Mouse (Mus musculus) forebrain, embryonic 14.5 days (tissue): ENCODE results near the gene Lztr1. TPM values are rescaled to one million over a fixed set of nuclear protein-coding genes. Genes with fewer than 3 reads are reported as not detected.

Experiments
- ATAC-seq: fragments of 200-750 bp; cut with Nextera tagmentation; 2 replicates; pipeline ENCODE4 v1.8.0; 2017; ENCODE audit warnings: mild to moderate bottlenecking, moderate library complexity
- DNase-seq: peaks from one replicate; pipeline ENCODE4 v3.0.0-alpha.2; 2015; ENCODE audit warnings: low spot score
- H3K27ac ChIP-seq: fragments of 300-500 bp; sonication (generic); 2 replicates; pipeline ENCODE4 v1.5.1; 2014; ENCODE audit warnings: low read depth, mild to moderate bottlenecking, control low read depth, low read length, moderate library complexity
- H3K27me3 ChIP-seq: fragments of 300-500 bp; sonication (generic); replicated peaks from 2 replicates; pipeline ENCODE4 v1.6.1; 2014; ENCODE audit warnings: low read length, control low read depth, mixed read lengths; ENCODE audit not compliant: control insufficient read depth, insufficient read depth
- H3K36me3 ChIP-seq: fragments of 300-500 bp; sonication (generic); 2 replicates; pipeline ENCODE4 v1.6.1; 2014; ENCODE audit warnings: low read length, control low read depth; ENCODE audit not compliant: control insufficient read depth, insufficient read depth
- H3K4me1 ChIP-seq: fragments of 300-500 bp; sonication (generic); 2 replicates; pipeline ENCODE4 v1.6.1; 2014; ENCODE audit warnings: antibody characterized with exemption, low read length, control low read depth; ENCODE audit not compliant: control insufficient read depth, insufficient read depth
- H3K4me2 ChIP-seq: fragments of 300-500 bp; sonication (generic); 2 replicates; pipeline ENCODE4 v1.6.1; 2014; ENCODE audit warnings: mild to moderate bottlenecking, control low read depth, low read length
- H3K4me3 ChIP-seq: fragments of 300-500 bp; sonication (generic); 2 replicates; pipeline ENCODE4 v1.5.1; 2014; ENCODE audit warnings: low read depth, low read length, control low read depth
- H3K9ac ChIP-seq: fragments of 300-500 bp; sonication (generic); 2 replicates; pipeline ENCODE4 v1.6.1; 2014; ENCODE audit warnings: mild to moderate bottlenecking, low read length, control low read depth, moderate library complexity
- H3K9me3 ChIP-seq: fragments of 300-500 bp; sonication (generic); replicated peaks from 2 replicates; pipeline ENCODE4 v1.6.1; 2016; ENCODE audit warnings: low read length, control low read depth, mixed read lengths; ENCODE audit not compliant: control insufficient read depth
- WGBS: fragments of 180-500 bp; shearing (Covaris S2); extraction: QIAGEN DNeasy Blood & Tissue Kit; methylation state at CpG from one replicate; pipeline ENCODE4 v1.1.7; 2014; 5-methylcytosine and 5-hydroxymethylcytosine counted together
- polyA plus RNA-seq: library from polyadenylated mRNA; unstranded; fragments of >200 nt; fragmentation: Nextera tagmentation; extraction: Ambion mirVana; gene quantifications from 2 replicates; pipeline ENCODE4 v1.2.1, GENCODE M21; 2014

The Lztr1 gene
- 87.6 and 91.9 TPM in 2 replicates for polyA plus RNA-seq

DNA sequence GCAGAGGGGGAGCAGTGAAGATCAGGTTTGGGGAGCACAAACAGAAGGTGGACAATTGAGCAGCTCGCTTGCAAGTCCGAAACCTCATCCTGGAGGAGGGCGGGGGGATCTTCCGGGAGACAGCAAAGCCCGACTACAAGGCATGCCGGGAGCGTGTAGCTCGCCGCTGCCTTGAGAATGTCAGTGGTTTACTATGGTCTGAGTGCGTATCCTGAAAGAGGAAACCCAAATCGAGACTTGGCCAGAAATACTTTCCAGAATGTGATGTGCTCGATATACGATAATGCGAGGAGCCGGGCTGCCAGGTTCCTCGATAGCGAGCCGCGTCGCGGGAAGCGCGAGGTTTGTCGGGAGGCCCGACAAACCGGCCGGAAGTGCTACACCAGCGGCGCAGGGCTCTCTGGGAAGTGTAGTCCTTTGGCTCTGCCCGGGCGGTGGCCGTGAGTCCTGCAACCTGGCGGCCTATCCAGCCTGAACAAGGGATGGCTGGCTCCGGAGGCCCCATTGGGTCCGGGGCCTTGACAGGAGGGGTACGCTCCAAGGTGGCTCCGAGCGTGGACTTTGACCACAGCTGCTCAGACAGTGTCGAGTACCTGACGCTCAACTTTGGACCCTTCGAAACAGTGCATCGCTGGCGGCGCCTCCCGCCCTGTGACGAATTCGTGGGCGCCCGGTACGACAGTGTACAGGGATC lies at the start of gene Lztr1:
Lztr1 (plus strand) TSS at position 143 of the 694 bp plus-strand sequence.
- H3K27me3 ChIP-seq = no peaks in the 10 kb centered on the region
- peak; percentile 99 for ATAC-seq
- no peaks in the 10 kb centered on the region for H3K9me3 ChIP-seq
- peak within 1 kb of the TSS; percentile 70 for H3K4me3 ChIP-seq
- H3K4me1 ChIP-seq = peaks cover 11% of the 10 kb centered on the region
- under 1% methylated on average over 50 of the region's 50 CpGs for WGBS
- H3K27ac ChIP-seq = peak within 1 kb of the TSS; percentile 71
- H3K36me3 ChIP-seq = peaks cover 23% of the 10 kb centered on the region
- DNase-seq = peak; percentile 95
- H3K9ac ChIP-seq = peak within 1 kb of the TSS; percentile 84
- peak within 1 kb of the TSS; percentile 70 for H3K4me2 ChIP-seq

DNA sequence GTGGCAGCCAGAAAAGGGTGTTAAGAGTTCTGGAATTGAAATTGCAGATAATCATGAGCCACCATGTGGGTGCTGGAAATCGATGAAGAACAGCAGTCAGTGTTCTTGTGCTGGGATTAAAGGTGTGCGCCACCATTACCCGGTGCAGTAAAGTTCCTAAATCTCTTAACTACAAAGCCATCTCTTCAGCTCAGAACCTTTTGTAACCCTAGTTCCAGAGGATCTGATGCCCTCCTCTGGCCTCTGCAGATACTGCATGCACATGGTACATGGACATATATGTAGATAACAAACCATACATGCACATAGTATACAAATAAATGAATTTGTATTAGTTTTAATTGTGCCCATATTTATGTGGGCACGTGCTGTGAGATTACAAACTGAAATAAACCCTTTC lies 48.2 kb upstream of the Lztr1 start:
- Histone ChIP-seq H3K4me1 (peaks cover 17% of the 10 kb centered on the region), H3K4me2 (no peak overlapping the region), H3K4me3 (no peak overlapping the region), H3K36me3 (peaks cover 30% of the 10 kb centered on the region), H3K9me3 (no peaks in the 10 kb centered on the region), H3K9ac (no peak overlapping the region), H3K27me3 (no peaks in the 10 kb centered on the region), H3K27ac (no peak overlapping the region)
- DNase-seq = no peak
- 96% methylated on average over 4 of the region's 4 CpGs for WGBS
- no peak for ATAC-seq

DNA sequence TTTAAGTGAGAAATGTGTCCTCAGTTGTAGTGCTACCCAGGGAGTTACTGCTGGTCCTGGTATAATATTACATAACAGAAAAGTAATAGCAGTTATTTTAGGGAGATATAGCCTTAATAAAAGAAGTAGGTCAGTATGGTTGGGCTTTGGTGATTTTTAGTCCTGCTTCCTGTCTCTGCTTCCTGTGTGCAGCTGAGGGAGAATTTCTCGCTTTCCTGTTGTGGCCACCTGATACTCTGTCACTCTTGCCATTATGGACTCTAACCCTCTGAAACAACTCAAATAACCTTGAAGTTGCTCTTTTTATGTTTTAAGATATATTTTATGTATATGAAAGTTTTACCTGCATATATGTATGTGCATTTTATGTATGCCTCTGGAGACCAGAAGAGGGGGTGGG lies 46.9 kb upstream of the Lztr1 start:
- Histone ChIP-seq H3K27me3 (no peaks in the 10 kb centered on the region), H3K9ac (no peak overlapping the region), H3K27ac (no peak overlapping the region), H3K4me3 (no peak overlapping the region), H3K36me3 (peaks cover 21% of the 10 kb centered on the region), H3K4me2 (no peak overlapping the region), H3K4me1 (peaks cover 10% of the 10 kb centered on the region; the same call in 1 of the 2 replicates), H3K9me3 (no peaks in the 10 kb centered on the region)
- ATAC-seq (no peak), DNase-seq (no peak)
- WGBS = 90% methylated on average over 1 of the region's 1 CpGs

GRCm38 (mm10) chr16:17463184-17463583 lies 45.3 kb upstream of the Lztr1 start:
- no peak overlapping the region for H3K4me3 ChIP-seq

GRCm38 (mm10) chr16:17466875-17467663 lies 41.4 kb upstream of the Lztr1 start:
- Histone ChIP-seq H3K36me3 (peaks cover 27% of the 10 kb centered on the region), H3K9me3 (no peaks in the 10 kb centered on the region), H3K4me1 (no peaks in the 10 kb centered on the region), H3K9ac (no peak overlapping the region), H3K27me3 (no peaks in the 10 kb centered on the region), H3K4me2 (no peak overlapping the region), H3K27ac (no peak overlapping the region), H3K4me3 (no peak overlapping the region)
- 95% methylated on average over 4 of the region's 4 CpGs for WGBS
- no peak for DNase-seq
- no peak for ATAC-seq

More at GRCm38 (mm10) chr16:17463184-17463583, 45.3 kb upstream of the Lztr1 start:
- Histone ChIP-seq H3K4me1 (0 out of 2 replicates have a peak, but pooled peaks cover 4% of the 10 kb centered on the region), H3K36me3 (peaks cover 17% of the 10 kb centered on the region; the same call in 1 of the 2 replicates), H3K27ac (no peak overlapping the region), H3K27me3 (no peaks in the 10 kb centered on the region), H3K9ac (no peak overlapping the region), H3K9me3 (no peaks in the 10 kb centered on the region), H3K4me2 (no peak overlapping the region)
- WGBS = 94% methylated on average over 2 of the region's 2 CpGs
- DNase-seq (no peak), ATAC-seq (no peak)

- Histone ChIP-seq H3K27ac (no peak overlapping the region), H3K9ac (no peak overlapping the region), H3K4me3 (no peak overlapping the region), H3K4me1 (no peaks in the 10 kb centered on the region), H3K9me3 (no peaks in the 10 kb centered on the region), H3K4me2 (no peak overlapping the region), H3K36me3 (peaks cover 36% of the 10 kb centered on the region), H3K27me3 (no peaks in the 10 kb centered on the region)
- no peak for ATAC-seq
- WGBS = 94% methylated on average over 6 of the region's 6 CpGs
- no peak for DNase-seq
Observed at GRCm38 (mm10) chr16:17472498-17472897, 36.0 kb upstream of the Lztr1 start.

DNA sequence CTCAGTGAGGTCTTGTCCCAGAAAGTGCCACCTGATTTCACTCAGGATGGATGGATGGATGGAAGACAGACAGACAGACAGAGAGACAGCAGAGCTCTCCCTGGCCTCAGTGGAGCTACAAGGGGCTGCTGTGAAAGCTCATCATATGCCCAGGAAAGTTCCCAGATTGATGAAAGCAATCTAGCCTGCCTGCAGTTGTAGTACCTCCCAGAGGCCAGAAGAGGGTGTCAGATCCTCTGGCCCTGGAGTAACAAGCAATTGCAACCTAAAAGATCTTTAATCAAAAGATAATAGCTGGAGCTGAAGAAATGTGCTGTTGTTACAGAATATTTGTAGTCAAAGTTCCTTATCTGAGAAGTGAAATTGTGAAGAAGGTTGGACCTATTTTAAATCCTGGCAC lies 34.4 kb upstream of the Lztr1 start:
- Histone ChIP-seq H3K27ac (no peak overlapping the region), H3K4me3 (no peak overlapping the region), H3K9ac (no peak overlapping the region), H3K36me3 (peaks cover 35% of the 10 kb centered on the region), H3K9me3 (no peaks in the 10 kb centered on the region), H3K4me2 (no peak overlapping the region), H3K27me3 (no peaks in the 10 kb centered on the region), H3K4me1 (0 out of 2 replicates have a peak, but pooled peaks cover 2% of the 10 kb centered on the region)
- no peak for ATAC-seq
- peak; percentile 53 for DNase-seq

- no peaks in the 10 kb centered on the region for H3K9me3 ChIP-seq
- H3K36me3 ChIP-seq = peaks cover 28% of the 10 kb centered on the region
- H3K4me1 ChIP-seq = 0 out of 2 replicates have a peak, but pooled peaks cover 2% of the 10 kb centered on the region
- 72% methylated on average over 2 of the region's 2 CpGs for WGBS
- H3K27ac ChIP-seq = no peak overlapping the region
- H3K4me3 ChIP-seq = no peak overlapping the region
- ATAC-seq (no peak), DNase-seq (no peak)
- no peak overlapping the region for H3K9ac ChIP-seq
- H3K27me3 ChIP-seq = no peaks in the 10 kb centered on the region
- H3K4me2 ChIP-seq = no peak overlapping the region
Observed at GRCm38 (mm10) chr16:17474761-17475160, 33.7 kb upstream of the Lztr1 start.

- DNase-seq (no peak), ATAC-seq (no peak)
- H3K4me1 ChIP-seq = 0 out of 2 replicates have a peak, but pooled peaks cover 2% of the 10 kb centered on the region
- H3K9ac ChIP-seq = no peak overlapping the region
- peaks cover 23% of the 10 kb centered on the region for H3K36me3 ChIP-seq
- no peaks in the 10 kb centered on the region for H3K27me3 ChIP-seq
- no peak overlapping the region for H3K27ac ChIP-seq
- WGBS = 93% methylated on average over 4 of the region's 4 CpGs
- H3K9me3 ChIP-seq = no peaks in the 10 kb centered on the region
- H3K4me3 ChIP-seq = no peak overlapping the region
- H3K4me2 ChIP-seq = no peak overlapping the region
Observed at GRCm38 (mm10) chr16:17475326-17475725, 33.2 kb upstream of the Lztr1 start.
